Mouse (Mus musculus): ENCODE results near the gene G6pc3.

The G6pc3 gene

DNA sequence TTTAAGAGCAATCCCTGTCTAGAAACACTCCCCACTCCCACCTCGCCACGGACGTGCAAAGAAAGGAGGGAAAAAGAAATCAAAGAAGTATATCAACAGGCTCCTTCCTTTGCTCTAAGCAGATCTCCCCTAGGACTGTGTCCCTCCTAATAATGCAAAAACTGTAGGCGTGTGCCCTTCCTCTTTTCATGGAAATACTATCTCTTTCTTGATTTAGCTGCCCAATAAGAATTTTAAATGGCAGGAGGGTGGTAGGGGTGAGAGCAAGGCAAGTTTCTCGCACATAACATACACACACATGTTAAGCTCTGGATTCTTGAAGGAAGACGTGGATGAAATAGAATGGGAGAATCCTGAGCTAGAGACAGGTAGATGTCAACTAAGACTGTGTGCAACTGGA, 440 bp upstream of the G6pc3 start:
- no peak for DNase-seq (ENCODE audit: low read depth, low spot score)

DNA sequence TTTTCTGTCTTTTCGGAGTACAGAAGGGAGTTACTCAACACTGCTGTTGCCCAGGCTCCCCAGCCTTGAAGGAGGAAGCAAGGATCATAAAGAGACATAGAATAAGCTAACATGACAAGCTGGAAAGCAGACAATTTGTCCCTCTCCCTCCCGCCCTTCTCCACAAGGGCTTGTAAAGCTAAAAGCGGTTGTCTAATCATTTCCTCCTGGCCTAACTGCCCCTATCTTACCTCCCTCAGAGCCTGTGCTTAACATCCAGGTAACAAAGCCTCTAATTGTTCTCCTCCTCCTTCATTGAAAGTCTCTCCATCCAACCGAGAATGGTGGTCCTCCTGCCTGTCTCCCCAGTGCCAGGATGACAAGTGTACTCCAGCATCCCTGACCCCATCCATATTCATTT, 1.4 kb downstream of the G6pc3 start:
- no peak for DNase-seq (ENCODE audit: low read depth, low spot score)

DNA sequence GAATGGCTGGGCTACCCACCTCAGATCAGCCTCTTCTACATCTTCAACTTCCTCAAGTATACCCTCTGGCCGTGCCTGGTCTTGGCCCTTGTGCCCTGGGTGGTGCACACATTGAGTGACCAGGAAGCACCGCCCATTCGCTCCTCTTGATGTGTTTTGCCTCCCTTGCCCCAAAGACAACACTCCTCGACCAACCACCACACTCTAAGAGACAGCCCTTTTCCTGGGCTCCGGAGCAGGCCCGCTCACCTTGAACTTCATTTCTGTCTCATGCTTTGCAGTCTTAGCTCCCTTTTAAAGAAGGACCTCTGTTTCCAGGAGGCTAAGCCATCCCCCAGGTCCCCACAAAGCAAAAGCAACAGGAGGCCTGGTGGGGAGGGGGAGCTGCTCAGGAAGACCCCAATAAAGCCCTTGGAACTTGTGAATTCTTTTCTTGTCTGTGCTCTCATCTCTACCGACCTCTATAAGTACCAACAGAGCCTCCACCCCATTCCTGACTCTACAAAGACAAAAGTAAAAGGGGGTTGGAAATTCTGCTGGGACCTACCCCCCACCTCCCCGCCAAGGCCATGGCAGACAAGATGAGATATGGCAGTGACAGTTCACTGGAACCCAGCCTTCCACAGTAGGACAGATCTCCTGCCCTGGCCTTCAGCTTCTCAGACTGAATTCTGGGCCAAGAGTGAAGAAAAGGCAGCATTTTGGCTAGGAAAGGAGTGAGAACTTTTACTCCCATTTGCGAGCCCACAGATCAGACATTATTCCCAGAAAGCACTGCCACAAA, 4.4 kb downstream of the G6pc3 start:
- DNase-seq (ENCODE audit: low read depth, low spot score), result no peak

GRCm38 (mm10) chr11:102196018-102196797, 6.8 kb downstream of the G6pc3 start:
- DNase-seq (ENCODE audit: low read depth, low spot score), result no peak

DNA sequence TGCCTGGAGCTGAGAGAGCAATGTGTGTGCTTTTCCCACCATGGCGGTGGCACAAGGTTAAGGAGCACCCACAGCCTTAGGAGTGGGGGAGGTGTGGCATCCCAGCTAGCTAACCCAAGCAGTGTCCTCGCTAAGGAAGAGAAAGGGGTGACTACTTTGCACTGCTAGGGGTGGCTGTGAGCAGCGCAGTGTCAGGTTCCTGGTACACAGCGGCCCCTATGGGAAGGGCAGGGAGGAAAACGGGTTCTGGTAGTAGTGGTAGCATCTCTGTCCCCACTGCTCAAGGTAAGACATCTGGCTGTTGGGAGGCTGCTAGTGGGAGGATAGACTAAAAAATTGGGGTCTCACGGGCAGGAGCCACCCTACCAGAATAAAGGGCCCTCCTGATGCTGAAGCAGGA, 8.8 kb downstream of the G6pc3 start:
- DNase-seq (ENCODE audit: low read depth, low spot score), result no peak

- no peak for DNase-seq (ENCODE audit: low read depth, low spot score)
These were observed 10.4 kb downstream of the G6pc3 start for GRCm38 (mm10) chr11:102199856-102200255.

- no peak for DNase-seq (ENCODE audit: low read depth, low spot score)
These were observed 12.0 kb downstream of the G6pc3 start for GRCm38 (mm10) chr11:102201408-102201821.

DNA sequence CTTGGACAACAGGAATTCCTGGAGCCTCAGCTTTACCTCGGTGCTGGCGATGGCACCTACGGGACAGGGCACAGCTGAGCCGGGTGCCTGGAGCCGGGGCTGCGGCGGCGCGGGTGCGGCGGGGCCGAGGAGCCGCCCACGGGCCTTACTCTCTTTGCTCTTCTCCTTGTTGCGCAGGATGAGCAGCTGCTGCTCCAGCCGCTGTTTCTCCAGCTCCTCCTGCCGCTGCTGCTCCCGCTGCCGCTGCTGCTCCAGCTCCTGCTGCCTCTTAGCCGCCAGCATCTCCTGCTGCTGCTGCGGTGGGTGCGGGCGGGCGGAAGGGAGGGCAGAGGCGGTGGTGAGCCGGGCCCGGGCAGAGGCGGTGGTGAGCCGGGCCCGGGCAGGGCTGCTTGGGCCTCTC, 17.1 kb downstream of the G6pc3 start:
- DNase-seq (ENCODE audit: low read depth, low spot score), result no peak

DNA sequence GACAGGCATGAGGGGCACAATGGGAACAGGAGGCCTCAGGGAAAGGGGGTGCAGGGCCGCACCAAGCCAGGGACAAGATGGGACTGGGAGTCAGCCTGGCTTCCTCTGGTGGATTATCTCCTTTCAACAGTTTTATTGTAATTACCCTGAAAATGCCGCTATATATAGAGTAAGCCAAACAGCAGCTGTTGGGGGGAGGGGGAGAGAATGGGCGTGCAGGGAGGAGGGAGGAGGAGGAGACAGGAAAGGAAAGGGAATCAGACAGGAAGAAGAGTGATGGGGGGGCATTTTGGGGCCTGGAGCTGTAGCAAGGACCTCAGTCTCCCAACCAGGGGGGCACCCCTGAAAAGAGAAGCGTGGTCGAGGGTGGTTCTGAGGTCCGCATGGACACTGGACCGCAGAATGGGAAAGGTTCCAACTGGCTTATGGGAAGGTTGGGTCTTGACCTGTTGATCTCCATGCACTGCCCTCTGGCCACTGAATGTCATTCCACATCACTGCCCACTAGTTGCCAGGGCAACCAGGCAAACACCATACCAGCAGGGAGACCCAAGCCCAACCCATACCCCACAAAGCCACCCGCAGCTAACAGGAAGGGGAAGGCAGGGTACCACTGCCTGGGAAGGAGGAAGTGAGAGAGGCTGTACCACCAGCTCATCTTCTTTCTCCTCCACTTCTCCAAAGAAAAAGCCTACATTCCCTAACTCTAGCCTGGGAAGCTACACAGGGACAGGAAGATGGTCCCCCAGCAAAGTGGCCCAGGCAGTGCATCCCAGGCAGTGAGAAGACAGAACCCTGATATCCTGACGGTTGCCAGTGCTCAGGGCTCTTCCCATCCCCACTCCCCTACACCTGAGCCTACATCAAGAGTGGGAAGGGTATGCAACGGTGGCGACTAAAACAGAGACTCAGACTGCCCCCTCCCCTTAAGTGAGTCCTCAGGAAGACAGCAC, 18.7 kb downstream of the G6pc3 start:
- DNase-seq (ENCODE audit: low read depth, low spot score), result no peak

DNA sequence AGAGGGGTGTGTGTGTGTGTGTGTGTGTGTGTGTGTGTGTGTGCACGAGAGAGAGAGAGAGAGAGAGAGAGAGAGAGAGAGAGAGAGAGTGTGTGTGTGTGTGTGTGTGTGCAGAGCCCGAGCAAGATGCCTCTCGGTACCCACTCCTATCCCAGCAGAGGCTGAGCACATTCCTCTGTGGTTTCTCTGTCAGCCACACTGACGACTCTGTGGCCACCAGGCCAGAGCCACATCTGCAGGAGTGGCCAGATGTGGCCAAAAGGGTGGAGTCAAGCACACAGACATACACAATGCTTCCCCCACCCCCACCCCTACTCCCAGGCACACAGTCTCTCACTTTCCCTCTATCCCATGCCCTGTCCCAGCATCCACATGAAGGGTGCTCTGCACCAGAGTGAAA, 19.4 kb downstream of the G6pc3 start:
- no peak for DNase-seq (ENCODE audit: low read depth, low spot score)

DNA sequence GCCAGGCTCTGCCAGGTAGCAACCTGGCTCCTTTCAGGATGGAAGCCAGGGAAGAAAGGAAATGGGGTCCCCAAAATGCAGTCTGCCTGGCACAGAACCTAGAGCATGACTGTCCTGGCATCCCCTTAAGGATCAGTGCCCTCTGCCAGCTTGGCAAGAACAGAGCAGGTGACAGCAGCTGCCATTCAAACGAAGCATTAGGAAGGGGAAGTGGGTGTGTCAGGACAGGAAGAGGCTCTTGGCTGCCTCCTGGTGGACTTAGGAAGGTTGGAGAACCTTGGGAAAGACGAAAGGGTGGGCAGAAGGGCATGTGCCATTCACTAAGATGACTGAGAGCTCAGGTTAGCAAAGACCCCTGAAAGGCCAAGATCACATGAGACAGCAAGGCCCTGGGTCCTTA, 20.3 kb downstream of the G6pc3 start:
- no peak for DNase-seq (ENCODE audit: low read depth, low spot score)

GRCm38 (mm10) chr11:102210185-102210584, 20.8 kb downstream of the G6pc3 start:
- no peak for DNase-seq (ENCODE audit: low read depth, low spot score)

DNA sequence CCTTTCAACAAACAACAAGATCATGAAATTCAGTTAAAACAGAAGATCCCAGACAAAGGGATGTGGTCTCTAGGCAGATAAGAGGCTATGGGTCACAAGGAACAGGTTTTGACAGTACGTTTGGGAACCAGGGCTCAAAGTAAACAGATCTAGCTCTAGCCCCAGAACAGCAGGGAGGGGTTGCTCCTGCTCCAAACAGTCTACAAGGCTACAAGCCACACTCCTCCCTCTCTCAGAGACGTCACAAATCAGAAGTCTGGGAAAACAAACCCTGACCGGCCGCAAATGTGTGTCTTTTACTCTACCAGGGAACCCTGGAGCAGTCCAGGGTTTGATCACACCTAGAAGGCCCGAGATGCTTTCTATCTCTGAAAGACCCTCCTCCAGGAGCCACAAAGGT, 21.6 kb downstream of the G6pc3 start:
- DNase-seq (ENCODE audit: low read depth, low spot score), result no peak

- no peak for DNase-seq (ENCODE audit: low read depth, low spot score)
These were observed 22.5 kb downstream of the G6pc3 start for GRCm38 (mm10) chr11:102211936-102212341.

DNA sequence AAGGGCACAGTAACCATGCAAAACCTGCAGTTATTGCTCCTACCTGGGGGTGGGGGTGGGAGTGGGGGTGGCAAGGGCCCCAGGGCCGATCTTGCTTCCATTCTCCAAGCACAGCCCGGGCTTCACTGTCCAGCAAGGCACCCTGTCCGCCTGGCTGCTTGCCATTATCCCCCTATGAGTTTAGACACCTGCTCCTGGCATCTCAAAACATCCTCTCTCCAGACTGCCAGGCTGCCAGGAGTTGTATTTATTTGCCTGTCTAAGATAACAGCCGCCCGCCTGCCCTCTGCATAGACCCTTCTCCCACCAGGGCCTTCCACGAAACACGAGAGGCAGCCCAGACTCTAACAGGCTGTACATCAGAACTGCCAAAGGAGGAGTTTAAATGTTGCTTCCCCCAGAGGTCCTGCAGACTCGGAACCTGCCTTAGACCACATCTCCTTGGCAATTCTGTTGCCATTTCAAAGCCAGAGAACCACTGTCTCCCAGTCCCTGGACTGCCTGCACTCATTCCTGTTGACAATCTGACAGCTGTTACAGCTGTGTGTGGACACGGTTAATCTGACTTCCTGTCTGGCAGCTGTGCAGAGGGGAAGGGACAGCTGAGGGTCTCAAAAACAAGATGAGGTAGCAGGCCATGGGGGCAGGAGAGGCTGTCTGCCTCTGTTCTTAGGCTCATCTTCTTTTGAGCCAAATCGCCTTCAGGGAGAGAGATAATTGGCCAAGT, 25.2 kb downstream of the G6pc3 start:
- no peak for DNase-seq (ENCODE audit: low read depth, low spot score)

DNA sequence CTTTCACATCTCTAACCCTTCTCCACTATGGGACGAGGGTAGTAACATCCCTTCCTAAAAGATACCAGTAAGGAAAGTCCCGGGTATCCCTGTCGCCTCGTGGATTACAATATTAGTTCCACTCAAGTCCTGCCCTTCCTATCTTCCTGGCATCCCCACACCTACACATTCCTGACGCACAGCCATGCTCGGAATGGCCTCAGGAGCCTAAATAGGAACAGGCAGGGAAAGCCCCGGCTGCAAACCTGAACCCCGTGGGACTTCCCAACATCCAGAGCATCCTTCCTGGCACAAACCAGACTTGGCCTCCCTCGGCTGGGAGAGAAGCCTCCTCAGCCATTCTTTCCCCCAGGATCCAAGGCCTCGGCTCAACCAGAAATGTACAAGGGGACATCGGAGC, 26.1 kb downstream of the G6pc3 start:
- no peak for DNase-seq (ENCODE audit: low read depth, low spot score)

GRCm38 (mm10) chr11:102216056-102216885, 26.9 kb downstream of the G6pc3 start:
- no peak for DNase-seq (ENCODE audit: low read depth, low spot score)

GRCm38 (mm10) chr11:102216886-102217240, 27.4 kb downstream of the G6pc3 start:
- no peak for DNase-seq (ENCODE audit: low read depth, low spot score)

DNA sequence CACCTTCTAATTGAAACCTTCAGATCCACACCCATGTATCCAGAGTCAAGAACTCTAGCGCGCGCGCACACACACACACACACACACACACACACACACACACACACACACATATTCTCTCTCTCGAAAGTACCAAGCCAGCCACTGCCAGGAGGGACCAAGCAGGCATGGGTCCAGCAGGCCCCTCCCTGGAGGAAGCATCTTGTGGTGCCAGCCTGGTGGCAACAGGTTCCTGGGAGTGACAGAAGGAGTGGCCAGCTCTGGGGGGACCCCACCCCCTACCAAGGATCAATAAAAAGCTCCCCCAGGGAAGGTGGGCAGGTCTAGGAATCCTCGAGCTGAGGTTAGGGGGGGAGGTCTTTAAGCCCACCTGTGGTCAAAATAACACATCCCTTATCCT, 28.0 kb downstream of the G6pc3 start:
- no peak for DNase-seq (ENCODE audit: low read depth, low spot score)

- no peak for DNase-seq (ENCODE audit: low read depth, low spot score)
These were observed 28.5 kb downstream of the G6pc3 start for GRCm38 (mm10) chr11:102217876-102218430.
